Mouse (Mus musculus): ENCODE results near the gene Nectin4.

Nectin4 gene

DNA sequence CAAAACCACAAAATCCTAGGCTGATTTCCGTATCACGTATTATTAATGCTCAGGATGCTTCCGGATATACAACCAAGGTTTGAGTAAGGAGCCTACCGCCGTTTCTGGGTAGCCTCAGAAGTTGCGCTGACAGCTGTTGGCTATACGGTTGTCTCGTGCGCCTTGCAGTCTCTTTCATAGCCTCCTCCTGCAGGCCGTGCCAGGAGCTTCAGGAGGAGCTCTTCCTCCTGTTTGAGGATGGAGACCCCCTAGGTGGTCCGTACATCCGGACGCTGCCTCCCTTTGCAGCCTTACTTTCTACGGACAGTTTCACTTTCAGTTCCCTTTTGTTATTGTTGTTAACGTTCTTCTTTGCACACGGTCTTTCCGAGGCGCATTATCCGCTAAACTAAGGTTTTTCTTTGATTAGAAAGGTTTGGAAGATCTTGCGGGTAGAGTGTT is 42.1 kb downstream of the Nectin4 start:
- no peak for DNase-seq (ENCODE audit: low read depth)

DNA sequence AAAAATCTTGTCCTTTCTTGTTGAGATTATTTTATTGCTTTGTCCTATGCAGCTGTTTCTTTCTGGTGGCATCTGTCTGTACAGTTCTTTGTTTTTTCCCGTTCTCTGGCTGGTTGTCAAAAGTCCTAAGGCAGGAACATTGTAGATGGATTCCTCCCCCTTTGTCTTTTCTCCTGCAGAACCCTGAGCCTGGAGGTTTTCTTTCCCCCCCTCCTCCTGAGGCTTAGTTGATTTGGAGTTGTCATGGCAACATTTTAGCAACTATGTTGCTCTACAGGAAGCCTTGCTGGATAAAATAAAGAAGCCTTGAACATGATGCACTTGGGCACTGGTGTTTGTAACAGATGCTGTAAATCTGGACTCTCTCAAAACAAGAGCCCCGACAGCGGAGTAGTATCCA is 42.5 kb downstream of the Nectin4 start:
- DNase-seq (ENCODE audit: low read depth) = peak; percentile 14

DNA sequence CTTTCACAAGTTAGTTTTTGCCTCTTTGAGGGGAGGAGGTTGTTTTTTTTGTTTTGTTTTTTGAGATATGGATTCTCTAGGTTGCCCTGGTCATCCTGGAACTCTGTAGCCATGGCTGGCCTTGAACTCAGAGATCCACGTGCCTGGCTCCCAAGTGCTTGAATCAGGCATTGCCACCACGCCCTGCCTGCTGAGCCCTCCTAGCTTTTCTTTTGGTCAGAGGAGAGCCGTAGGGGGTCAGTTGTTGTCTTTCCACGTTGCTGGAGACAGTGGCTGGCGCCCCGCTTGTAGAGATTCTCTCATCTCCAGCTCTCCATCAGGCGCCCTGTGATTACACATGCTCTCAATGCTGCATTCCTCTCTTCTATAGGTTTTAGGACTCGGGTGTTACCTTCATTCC is 43.7 kb downstream of the Nectin4 start:
- DNase-seq (ENCODE audit: low read depth) = no peak

DNA sequence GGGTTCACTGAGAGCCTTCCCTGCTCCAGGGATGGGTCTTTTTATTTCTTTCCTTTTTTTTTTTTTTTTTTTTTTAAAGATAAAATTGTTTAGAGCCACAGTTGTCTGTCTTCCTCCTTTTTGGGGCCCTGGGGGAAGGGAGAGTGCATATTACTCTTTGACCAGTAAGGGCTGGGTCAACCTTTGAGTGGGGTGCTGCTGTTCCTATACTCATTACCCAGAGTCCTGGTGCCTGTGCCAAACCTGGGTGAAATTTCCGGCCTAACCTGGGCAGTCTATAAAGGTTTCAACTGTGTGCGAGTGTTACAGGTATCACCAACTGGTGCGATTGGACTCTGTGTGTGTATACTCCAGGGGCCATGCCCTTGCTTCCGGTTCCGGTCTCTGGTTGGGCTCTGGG is 48.8 kb downstream of the Nectin4 start, which contains the start of gene Tstd1:
TSS of gene Tstd1 (plus strand) at position 213 of the 400 bp plus-strand sequence.
- DNase-seq (ENCODE audit: low read depth) = no peak

DNA sequence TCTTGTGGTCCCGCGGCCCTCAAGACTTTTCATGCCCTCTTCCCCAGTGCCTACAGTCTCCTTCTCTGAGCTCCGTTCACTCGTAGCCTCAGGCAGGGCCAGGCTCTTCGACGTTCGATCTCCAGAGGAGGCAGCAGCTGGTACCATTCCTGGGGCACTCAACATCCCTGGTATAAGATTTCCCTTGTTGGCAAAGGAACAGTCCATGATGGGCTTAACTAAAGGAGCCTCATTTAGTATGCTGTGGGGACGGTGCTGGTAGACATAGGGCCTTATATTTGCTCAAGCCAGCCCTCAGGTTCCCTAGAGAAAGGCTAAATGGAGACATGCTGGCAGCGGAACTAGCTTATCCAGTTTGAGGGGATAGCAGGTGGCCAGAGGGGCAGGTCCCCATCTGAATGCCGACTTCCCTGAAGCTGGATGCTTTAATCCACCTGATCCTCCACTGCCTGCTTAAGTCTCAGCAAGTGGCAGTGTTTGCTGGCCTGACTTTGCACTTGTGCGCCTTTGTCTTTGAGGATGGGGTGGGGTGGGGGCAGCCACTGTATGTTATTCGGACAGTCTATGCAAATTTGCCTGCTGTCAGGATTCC is 49.5 kb downstream of the Nectin4 start:
- DNase-seq (ENCODE audit: low read depth) = no peak

DNA sequence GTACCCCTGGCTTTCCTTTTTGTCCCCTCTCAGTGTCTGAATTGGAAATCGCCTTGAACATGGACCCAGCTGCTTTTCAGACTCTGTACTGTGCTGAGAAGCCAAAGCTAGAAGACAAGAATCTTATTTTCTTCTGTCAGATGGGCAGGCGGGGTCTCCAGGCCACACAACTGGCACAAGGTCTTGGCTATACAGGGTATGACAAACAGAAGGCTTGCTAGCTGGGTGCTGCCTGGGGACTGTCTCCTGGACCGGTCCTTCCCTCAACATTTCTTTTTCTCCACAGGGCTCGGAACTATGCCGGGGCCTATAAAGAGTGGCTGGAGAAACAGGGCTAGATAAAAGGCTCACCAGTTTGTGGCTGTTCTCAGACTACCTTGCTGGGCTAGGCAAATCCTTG is 50.0 kb downstream of the Nectin4 start:
- no peak for DNase-seq (ENCODE audit: low read depth)

DNA sequence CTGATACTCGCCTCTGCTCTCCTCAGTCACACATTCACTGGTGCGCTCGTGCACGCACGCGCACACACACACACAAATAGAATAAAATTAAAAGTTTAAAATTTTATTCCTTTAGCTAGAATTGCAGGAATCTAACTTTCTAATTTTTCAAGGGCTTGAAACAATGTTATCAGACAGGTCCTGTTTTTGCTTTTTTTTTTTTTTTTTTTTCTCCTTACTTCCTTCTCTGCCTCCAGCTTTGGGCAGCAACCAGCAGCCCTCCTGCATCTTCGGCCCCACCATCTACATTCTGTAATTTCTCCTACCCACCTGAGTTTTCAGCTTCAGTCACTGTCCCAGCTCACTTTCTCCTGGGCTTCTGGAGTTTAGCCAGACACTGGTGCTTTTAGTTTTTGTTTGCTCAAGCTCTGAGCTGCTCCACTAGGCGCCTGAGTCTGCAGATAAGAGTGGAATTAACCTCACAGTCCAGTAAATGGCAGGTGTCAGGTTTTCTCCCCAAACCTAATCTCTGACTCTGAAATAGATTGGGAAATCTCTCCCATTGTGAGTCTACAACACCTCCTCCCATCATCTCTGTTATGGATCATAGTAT is 52.7 kb downstream of the Nectin4 start:
- no peak for DNase-seq (ENCODE audit: low read depth)

DNA sequence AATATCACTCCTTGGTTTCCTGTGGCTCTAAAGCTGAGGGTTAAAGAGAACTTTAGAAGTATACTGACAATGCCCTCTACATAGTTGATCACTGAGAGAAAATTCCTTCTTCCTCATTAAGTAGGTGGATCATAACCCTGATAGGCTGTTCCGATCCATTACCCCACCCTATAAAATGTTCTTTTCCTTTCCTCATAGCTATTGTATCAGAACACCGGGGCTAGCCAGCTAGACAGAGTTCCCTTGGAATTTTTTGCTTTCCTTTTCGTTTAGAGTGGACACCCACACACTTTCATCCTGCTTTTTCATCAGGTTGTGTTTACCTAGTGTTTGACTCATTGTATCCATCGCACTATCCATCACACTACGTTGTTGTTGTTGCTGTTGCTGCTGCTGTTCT is 54.7 kb downstream of the Nectin4 start:
- no peak for DNase-seq (ENCODE audit: low read depth)

DNA sequence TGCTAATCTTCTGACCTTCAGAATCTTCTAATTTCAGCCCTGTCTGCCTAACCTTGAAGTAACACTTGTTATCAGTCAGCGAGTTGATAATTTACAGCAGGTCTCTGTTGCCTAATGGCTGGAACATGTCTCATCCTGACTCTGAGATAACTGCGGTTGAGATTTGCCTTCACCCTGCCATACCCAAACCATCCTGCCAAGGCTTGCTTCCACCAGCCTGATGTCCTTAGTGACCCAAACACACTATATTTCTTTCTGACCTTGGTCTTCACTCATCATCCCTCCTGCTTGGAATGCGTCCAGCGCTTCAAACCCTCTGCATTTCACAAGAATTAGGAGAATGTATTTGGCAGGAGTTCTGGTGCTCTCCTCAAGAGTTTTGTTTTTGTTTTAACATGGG is 55.2 kb downstream of the Nectin4 start:
- no peak for DNase-seq (ENCODE audit: low read depth)

DNA sequence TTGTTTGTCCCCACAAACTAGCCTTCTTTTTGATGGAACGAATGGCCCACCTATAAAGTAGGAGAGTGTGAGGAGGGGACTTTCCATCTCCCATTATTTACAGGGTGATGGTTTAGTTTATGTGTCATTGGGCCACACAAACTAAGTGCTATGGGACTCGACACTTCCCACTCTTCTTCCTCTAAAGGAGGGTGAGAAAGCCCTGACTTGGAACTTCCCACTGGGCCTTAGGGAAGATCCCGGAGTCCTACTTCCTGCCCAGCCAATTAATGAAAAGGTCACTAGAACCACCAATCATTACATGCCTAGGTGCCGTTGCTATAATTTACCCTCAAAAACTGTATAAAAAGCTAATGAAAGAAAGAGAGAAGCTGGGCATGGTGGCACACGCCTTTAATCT is 62.3 kb downstream of the Nectin4 start:
- no peak for DNase-seq (ENCODE audit: low read depth)

DNA sequence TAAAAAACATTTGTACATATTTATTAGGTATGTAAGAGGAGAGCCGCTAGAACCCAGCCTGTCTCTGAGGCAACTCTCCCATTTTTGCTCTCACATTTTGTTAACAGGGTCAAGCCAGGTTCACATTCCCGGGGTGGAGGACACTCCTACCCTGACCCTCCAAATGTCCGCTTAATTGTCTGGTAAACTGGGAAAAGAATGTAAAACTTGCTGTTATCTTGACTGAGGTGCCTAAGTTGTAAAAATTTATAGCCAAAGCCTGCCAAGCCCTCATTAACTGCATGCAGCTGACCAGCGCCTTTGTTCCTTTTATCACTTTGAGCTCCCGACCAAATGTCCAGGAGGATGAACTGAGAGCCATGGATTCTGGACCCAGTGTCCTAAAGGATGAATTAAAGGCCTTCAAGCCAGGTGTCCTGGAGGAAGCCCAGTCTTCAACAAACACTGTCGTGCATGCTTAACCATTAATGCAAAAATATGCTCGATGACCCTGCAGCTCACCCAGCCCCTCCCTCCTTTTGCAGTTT is 65.5 kb downstream of the Nectin4 start:
- no peak for DNase-seq (ENCODE audit: low read depth)

DNA sequence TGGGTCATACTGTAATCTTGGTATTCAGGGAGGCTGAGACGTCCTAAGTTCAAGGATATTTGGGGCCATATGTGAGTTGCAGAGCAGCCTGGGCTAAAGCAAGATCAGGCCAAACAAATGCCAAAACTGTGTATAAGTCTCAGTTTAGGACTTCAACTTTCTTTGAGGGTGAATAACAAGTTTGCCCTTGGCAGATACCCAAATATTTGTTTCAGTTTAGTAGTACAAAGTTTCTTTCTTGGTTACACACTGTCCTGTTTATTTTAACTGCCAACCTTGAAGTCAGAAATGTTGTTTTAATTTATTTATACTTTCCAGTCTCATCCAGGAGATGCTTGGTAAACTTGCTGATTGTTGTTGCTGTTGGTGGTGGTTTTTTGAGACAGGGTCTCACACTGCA is 66.1 kb downstream of the Nectin4 start:
- DNase-seq (ENCODE audit: low read depth) = no peak

DNA sequence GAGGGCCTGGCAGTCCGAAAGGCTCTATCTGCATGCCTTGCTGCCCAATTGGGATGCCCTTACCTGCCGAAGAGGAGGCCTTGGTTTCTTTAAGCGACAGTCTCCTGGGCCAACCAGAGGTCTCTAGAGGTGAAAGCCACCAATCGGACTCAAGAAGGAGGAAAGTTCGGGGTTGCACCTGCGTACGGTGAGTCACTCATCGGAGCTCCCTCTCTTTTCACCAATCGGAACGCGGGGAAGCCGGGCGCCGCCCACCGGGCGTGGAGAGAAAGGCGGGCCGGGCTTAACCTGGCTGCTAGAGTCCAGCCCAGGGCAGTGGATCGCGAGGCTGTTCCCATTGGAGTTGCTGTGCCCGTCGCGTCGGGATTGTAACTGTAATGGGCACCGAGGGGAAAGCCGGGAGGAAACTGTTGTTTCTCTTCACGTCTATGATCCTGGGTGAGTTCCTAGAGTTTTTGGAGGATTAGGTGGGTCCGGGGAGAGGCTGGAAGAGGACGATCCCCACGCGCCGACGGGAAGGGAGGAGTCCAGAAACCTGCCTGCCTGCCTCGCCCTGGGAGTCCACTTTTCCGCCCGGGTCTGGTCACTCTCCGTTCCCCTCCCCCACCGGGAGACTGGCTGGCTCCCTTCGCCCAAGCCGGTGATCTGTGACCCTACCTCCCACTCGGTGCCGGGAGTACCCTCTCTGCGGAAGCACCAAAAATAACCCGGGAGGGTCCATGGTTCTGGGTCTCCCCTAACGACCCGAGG is 67.5 kb downstream of the Nectin4 start, which contains the start of gene F11r:
TSS of gene F11r (plus strand) at position 272 of the 750 bp plus-strand sequence.
- DNase-seq (ENCODE audit: low read depth) = no peak
